Mouse (Mus musculus) gastrocnemius, postnatal 36 days (tissue): ENCODE results near the gene Tns3. TPM values are rescaled to one million over a fixed set of nuclear protein-coding genes. Genes with fewer than 3 reads are reported as not detected.
"Not testable (repeated sequence)": the region's sequence is repeated elsewhere in the genome, so short reads cannot be mapped to it uniquely, and the experiment has no call there.

ENCODE experiments used
- DNase-seq, 2 experiments: peaks; one replicate each; pipeline ENCODE4 v3.0.0; 2022
- intact Hi-C: fragments of 180-260 bp; cut with DNase I; formaldehyde crosslinking; loops from one replicate; pipeline ENCODE4 v1.15.1; 2025
- total RNA-seq, 2 experiments: library from RNA; stranded (reverse); gene quantifications; 2 replicates each; pipeline ENCODE4 v1.2.3; 2021

Tns3 gene
- total RNA-seq, 2 experiments from 2014 or later = 4.7 to 5.9 TPM

DNA sequence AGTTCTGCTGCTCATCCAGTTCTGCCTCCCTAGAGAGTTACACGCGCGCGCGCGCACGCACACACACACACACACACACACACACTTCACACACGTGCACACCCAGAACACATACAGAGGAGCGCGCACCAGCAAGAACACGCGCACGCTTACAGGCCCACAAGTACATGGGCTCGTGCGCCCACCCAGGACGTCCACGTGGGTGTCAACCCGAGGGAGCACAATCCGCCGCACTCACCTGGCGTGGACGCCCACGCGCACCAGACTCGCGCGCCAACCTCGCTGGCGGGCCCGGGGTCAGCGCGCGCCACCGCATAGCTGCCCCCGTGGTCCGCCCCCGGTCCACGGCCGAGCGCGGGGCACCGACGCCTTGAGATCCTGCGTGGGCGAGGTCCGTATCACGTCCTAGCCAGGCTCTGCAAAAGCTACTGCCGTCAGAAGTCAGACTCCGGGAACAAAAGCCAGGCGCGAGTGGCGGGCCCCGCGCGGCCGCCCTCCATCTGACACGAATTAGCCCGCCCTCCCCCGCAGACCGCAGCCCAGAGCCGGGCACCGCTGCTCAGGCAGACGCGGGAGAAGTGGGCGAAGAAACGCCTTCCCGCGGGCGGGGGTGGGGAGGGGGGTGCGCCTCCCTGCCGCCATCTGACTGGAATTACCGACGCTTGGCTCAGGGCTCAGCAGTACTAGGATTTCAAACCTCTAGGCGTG lies 40.0 kb downstream of the Tns3 start:
- intact Hi-C loops = no loop called here
- DNase-seq = peak in 1 of 2 experiments; percentile 32

DNA sequence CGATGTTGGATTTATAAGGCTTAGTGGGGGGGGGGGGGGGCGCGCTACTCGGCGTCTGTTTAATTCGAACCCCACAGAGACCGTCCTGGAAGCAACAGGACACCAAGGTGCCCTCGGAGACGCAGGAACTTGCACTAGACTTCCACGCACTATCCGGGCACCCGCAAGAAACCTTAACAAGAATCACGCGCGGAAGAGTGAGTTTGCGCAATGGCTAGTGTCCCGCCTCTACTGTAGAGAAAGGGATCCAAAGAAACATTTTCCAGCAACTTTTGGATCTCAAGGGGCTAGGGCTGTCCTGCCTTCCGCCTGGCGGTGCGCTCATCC lies 40.5 kb downstream of the Tns3 start:
- no peak for DNase-seq
- intact Hi-C loops = no loop called here

DNA sequence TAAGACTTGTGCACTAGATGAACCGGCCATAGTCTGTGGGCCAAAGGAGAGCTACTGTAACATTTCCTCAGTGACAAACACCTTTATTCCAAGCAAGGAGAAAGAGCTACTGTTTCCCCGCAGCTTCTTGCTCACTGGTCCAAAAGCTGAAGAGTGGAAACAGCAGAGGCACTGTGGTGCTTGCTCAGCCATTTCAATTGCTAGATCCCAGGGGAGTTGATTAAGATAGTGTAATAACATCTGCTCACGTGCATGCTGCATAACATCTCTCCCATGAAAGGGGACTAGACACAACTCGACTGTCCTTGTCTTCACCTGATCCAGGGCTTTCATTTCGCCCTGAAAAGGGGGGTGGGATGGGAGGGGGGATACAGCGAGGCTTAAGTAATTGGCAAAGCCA lies 41.7 kb downstream of the Tns3 start:
- intact Hi-C loops = no loop called here
- no peak for DNase-seq

DNA sequence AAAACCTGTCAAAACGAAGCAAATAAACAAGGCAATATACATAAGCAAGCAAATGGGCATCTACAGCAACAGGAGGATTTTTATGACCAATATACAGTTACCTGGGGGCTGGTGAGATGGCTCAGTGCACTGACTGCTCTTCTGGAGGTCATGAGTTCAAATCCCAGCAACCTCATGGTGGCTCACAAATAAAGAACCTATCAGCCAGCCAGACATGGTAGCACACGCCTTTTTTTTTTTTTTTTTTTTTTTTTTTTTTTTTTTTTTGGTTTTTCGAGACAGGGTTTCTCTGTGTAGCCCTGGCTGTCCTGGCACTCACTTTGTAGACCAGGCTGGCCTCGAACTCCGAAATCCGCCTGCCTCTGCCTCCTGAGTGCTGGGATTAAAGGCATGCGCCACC lies 45.2 kb downstream of the Tns3 start:
- intact Hi-C loops, DNase-seq: not testable (repeated sequence)

DNA sequence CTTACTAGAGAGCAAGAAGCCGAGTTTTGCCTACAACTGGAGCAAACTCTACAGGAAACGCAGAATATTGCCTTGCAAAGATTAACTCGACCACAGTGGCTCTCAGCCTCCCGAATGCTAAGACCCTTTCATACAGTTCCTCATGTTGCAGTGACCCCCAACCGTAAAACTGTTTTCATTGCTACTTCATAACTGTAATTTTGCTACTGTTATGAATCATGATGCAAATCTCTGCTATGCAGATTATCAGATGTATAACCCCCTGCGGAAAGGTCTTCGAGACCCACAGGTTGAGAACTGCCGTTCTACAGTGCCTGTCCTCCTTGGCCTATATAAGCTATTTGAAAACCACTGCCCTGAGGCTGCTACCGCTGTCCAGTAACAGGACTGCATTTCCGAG lies 46.0 kb downstream of the Tns3 start:
- no peak for DNase-seq

DNA sequence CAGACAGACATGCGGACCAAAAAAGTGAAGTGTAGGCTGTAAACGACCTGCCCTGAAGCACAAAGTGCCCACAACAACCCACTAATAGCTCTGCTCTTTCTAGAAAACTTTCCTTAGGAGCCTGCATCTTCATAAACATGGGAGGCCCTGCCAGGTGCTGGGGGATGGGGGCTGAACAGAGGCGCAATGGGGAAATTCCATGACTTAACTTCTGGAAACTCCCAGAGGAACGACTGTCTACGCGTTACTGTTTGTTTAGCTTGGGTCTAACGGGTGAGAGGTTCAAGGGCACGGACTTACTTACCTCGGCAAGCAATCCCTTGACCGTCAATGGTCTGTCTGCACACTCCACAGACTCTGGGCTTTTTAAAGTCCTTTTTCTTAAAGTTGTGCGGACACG lies 48.9 kb downstream of the Tns3 start:
- intact Hi-C loops = no loop called here
- no peak for DNase-seq

More for the DNA sequence above, 46.0 kb downstream of the Tns3 start:
- intact Hi-C loops = no loop called here

DNA sequence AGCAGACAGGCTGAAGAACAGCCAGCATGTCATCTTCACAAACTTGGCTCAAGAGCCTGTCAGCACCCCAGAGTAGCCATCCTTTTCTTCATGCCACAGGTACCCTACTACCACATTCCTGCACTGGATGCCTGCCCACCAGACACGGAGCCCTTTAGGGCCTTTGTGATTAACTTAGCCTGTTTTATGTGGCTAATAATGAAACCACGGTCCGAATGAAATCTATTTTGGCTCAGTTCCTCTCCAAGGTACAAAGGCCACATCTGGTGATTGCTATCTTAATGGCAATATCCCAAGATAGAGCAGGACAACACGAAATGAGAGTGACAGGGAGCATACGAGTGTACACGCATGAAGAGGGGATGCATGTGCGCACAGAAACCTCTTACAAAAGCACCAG lies 53.9 kb downstream of the Tns3 start:
- intact Hi-C loops = no loop called here
- no peak for DNase-seq

DNA sequence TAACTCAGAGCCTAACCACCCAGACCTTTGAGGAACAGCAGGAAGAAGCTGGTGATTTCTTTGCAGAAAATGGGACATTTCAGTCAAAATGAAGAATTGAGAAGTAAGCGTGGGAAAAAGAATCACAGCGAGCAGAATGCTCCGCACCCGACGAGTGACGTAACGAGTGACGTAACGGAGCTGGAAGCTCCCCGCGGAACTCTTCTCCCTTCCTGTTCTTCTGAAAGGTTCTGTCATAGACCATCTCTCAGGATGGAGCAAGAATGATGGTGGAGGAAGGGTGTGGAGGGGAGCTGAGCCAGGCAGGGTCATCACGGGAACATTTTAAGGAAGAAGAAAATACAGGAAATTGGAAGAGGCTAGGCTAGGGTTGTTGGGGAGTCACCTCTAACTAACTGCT lies 54.5 kb downstream of the Tns3 start:
- intact Hi-C loops = no loop called here
- DNase-seq = no peak

DNA sequence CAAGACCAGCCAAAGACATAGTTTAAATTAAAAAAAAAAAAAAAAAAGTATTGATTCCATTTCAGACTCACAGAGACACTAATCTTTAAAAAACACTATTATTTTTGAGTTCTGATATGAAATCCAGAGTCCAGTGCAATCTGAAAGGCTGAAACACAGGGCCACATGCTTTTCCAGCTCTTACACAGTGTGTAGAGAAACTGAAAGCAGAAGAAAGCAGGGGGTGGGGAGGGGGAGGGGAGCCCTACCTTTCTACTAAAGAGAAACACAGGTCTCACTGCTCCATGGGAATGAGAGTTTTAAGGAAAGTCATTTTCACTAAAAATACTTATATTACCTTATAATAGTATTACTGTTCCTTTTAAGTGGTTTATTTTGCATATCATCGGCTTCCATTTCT lies 57.2 kb downstream of the Tns3 start:
- no peak for DNase-seq
- intact Hi-C loops = no loop called here

DNA sequence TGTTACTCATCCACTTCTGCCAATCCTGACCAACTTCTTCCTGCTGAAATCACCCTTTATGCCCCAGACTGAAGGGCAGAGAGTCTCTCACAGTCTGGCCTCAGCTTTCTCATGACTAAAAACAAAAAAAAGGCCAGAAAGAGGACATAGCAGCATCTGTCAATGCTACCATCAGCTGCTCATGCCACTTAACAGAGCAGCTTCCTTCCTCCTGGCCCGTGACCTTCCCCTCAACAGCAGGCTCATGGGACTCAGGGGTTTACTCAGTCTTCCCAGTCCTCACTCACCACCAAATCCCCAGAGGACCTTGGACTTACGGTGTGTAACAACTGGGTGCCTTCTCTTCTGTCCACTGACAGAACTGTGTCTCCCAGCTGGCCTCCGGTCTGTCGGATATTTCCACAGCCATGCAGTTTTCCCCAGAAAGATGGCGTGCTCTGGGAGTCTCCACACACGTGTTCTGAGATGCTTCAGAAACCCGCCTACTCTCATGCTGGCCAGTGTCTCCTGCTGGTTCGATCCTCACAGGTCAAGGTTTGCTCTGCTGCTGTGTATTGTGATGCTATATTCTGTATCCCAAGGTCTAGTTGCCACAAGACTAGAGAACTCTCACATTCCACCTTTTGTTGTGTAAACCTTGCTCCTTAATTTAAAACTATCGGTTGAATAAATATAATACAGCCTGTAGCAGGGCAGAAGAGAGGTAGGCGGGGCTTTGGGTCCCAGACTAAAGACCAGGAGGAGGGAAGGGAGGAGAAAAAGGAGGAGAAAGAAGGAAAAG lies 59.4 kb downstream of the Tns3 start:
- no peak for DNase-seq
- intact Hi-C loops = no loop called here

DNA sequence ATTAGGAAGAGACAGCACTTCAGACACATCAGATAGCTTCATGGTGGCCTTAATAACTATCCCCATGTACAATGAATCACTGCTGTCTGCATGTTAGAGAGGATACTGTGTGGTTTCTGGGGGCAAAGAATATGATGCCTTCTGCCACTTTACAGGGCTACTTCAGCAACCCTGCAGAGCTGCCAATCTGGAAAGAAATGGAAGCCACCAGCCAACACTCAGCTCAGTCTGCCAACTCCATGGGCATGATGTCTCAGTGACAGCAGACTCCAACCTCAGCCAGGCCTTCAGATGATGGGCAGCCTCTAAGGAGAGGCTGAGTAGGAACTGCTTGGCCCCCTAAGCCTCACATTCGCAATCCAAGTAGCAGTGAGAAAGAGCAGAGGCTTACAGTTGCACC lies 61.7 kb downstream of the Tns3 start:
- DNase-seq = no peak
- intact Hi-C loops = no loop called here

DNA sequence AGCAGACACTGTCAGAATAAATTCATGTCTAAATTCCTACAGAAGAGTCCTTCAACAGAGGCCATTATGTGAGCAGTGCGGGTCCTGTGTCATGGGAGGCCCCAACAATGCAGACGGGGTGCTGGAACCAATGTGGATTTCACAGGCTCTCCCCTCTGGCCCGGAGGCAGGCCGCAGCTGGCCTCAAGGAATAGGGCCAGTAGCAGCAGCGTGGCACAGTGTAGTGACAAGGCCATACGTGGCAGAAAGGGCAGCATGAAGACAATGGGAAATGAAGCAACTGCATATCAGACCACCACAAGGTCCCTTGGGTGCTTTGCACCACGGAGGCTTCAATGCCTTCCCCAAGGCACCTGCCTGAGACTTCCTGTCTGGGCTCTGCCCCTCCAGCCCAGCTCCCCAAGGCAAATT lies 62.9 kb downstream of the Tns3 start:
- DNase-seq = no peak
- intact Hi-C loops = no loop called here

DNA sequence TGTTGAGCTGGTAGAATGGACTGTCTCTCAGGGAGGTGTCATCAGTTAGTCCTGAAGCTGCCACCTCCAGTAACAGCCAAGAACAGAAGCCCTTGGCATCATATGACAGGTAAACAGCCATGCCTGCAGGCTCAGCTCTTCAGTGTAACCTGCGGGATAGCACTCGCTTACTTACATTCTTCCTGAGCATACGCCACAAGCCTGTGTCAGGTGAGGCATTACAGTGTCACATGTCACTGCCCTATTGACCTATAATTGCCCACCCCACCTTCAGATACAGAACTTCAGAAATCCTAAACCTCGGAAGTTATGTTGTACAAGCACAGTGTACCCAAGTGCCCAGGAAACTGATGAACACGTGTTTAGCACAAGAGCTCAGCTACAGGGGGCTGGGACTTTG lies 68.7 kb downstream of the Tns3 start:
- intact Hi-C loops = no loop called here
- no peak for DNase-seq

DNA sequence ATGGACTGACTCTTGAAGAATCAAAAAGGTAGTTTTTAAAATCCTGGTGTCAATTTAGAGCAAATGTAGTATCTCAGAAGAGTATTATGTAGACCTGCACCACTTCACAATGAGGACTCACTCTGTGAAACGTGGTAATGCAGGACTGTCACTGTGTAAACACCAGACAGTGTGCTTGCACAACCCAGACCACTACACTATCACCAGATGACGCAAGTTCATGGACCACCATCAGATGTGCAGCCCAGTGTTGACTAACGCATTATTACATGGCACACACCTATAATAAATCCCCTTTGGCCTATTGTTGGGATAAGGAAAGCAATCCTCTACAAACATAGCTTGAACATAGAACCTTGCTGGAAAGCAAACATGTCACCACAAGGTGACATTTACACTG lies 71.2 kb downstream of the Tns3 start:
- DNase-seq = no peak
- intact Hi-C loops = no loop called here

DNA sequence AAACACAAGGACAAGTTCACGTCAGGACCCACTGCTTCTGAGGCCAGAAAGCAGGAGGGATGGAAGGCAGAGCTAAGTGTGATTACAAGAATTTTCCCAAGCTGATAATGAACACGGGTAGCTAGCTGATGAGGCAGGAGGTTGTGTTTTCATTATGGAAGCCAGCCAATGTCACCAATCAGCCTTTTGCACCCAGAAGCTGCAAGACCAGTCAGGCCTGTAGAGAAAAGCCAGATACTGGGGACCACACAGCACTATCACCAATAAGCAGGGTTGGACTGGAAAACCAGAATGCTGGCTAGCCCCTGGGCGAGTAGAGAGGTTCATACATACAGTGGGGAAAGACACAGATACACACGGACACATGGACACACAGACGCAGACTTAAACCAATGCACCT lies 73.1 kb downstream of the Tns3 start:
- intact Hi-C loops = no loop called here
- no peak for DNase-seq

DNA sequence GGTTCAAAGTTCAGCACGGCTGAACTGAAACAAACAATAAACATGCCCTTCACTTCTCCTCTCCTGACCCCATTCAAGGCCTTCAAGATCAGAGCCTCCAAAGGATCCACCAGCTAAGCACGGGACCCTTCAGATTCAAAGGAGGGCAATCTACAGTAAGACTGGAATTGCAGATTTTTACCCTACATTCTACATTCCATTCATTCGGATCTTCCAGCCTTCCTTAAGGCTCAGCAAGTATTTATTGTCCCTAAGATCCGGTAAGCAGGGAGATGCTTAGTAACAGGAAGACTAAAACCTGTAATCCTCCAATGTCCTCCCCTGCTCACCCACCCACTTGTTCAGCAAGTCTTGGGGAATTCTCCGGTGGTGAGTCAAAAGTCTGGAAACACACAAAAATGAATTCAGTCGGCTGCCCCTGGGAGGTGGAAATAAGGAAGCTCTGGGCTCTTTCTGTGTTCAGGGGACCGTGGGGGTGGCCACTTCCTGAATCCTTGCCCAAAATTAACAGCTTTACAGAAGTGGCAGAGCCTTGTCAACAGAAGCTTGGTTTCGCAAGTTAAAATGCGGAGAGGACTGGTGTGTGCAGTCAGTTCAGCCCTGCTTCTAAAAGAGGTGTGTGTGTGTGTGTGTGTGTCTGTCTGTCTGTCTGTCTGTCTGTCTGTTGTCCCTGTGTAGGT lies 75.0 kb downstream of the Tns3 start:
- DNase-seq = no peak

DNA sequence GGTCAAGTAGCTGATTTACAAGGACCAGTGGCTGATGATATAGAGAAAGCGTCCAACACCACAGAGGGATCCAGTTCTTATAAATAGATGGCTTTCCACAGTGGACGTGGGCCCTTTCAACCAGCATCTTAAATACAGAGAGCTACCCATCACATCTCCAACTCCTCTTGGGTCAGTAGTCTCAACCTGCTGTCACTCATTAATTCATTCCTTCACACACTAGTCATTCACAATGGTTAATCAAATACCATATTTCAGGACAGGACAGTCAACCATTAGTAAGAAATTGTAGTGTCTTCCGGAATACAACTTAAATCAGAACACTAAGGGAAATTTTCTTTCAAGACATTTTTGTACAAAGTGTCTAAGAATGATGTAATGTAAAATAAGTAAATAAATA lies 76.4 kb downstream of the Tns3 start:
- DNase-seq = no peak
- intact Hi-C loops = no loop called here

More for the DNA sequence above, 75.0 kb downstream of the Tns3 start:
- intact Hi-C loops = no loop called here

DNA sequence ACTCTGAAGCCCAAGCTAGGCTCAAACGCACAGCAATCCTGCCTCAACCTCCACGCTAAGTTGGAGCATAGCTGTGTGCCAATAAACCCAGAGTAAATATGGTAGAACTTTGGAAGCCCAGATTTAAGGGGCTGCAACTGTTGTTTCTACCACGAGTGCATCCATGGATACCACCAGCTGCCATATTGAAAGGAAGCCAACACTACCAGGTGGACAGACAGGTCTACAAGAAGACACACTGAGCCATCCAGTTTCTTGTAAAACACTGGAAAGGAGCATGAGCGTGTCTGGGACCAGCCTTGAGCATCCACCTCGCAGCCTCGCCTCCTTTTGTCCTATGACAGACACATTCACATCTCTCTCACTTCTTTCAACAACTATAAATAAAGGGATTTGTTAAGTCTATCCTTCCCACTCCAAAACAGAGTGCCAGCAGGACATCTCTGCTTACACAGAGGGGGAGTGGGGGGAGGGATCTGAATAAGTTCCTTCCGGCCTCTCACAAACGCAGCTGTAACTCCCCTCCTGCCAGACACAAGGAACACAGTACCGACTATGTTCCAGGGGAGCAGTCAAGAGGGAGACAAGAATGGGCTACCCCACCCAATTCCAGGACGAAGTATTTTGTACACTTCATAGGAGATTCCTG lies 77.2 kb downstream of the Tns3 start:
- intact Hi-C loops = no loop called here
- DNase-seq = no peak

DNA sequence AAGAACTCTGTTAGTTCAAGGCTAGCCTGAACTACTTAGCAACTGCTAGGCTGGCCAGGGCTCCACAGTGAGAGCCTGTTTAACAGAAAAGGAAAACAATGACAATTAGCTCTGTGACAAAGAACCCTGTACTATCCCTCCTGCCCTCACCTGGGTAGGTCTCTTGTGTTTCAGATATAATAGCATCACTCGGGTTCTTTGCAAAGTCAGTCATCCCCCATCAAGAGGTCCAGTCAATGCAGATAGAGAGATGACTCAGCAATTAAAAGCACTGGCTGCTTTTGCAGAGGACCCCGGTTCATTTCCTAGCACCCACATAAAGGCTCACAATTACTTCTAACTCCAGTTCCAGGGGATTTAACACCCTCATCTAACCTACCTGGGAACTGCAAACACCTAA lies 78.0 kb downstream of the Tns3 start:
- DNase-seq = no peak
- intact Hi-C loops = no loop called here

DNA sequence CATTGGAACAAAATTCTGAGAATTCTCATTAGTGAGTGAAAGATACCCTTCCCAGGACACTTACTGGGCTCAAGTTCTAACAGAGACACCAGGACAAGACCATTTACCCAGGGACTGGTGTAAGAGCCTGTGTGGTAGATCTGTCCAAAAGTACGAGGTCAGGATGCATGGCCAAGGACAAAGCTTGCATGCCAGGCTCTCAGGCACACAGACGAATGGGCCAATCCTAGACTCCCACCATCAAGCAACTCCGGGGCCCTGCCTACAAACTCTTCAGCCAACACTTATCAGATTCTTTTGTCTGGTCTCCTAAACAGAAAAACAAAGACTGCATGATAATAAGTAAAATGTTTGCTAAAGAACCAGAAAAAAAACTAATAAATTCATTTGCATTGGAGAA lies 78.6 kb downstream of the Tns3 start:
- intact Hi-C loops = no loop called here
- DNase-seq = no peak

DNA sequence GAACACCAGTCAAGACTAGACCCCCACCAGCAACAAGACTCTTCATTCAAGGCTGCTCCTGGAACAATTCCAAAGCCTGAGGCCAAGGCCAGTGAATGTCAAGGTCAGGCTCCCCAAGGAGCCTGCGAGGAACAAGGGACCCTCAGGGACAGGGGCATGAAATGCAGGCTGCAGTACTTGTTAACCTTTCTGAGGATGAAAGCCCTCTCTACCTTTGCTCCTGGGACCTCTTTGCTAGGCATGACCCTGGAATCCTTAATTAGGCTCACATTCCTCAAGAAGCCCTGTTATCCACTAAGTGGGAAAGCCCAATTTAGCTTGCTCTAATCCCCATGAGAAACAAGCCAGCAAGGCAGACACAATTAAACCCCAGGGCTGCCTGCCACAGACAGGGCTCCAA lies 79.4 kb downstream of the Tns3 start:
- intact Hi-C loops = no loop called here
- DNase-seq = no peak
